Mouse (Mus musculus) forebrain, embryonic 16.5 days (tissue): ENCODE measurements around the gene Eng. TPM values are rescaled to one million over a fixed set of nuclear protein-coding genes. Genes with fewer than 3 reads are reported as not detected.

Experiments used
- ATAC-seq: fragments of 200-750 bp; cut with Nextera tagmentation; 2 replicates; pipeline ENCODE4 v1.8.0; 2017; ENCODE audit warnings: mild to moderate bottlenecking, moderate library complexity
- H3K27ac ChIP-seq: fragments of 300-500 bp; sonication (generic); 2 replicates; pipeline ENCODE4 v1.5.1; 2014; ENCODE audit warnings: low read length, control low read depth
- H3K27me3 ChIP-seq: fragments of 300-500 bp; sonication (generic); replicated peaks from 2 replicates; pipeline ENCODE4 v1.6.1; 2014; ENCODE audit warnings: low read length; ENCODE audit not compliant: control insufficient read depth, insufficient read depth
- H3K36me3 ChIP-seq: fragments of 300-500 bp; sonication (generic); 2 replicates; pipeline ENCODE4 v1.6.1; 2014; ENCODE audit not compliant: control insufficient read depth, insufficient read depth
- H3K4me1 ChIP-seq: fragments of 300-500 bp; sonication (generic); replicated peaks from 2 replicates; pipeline ENCODE4 v1.6.1; 2014; ENCODE audit warnings: low read length; ENCODE audit not compliant: control insufficient read depth, insufficient read depth
- H3K4me2 ChIP-seq: fragments of 300-500 bp; sonication (generic); 2 replicates; pipeline ENCODE4 v1.6.1; 2014; ENCODE audit warnings: mild to moderate bottlenecking, low read length, control low read depth
- H3K4me3 ChIP-seq: fragments of 300-500 bp; sonication (generic); replicated peaks from 2 replicates; pipeline ENCODE4 v1.5.1; 2014; ENCODE audit warnings: mild to moderate bottlenecking, low read length, control low read depth
- H3K9ac ChIP-seq: fragments of 300-500 bp; sonication (generic); replicated peaks from 2 replicates; pipeline ENCODE4 v1.6.1; 2014; ENCODE audit warnings: low read depth, low read length, control low read depth
- H3K9me3 ChIP-seq: fragments of 300-500 bp; sonication (generic); 2 replicates; pipeline ENCODE4 v1.6.1; 2016; ENCODE audit warnings: low read length; ENCODE audit not compliant: control insufficient read depth
- WGBS: fragments of 180-500 bp; shearing (Covaris S2); extraction: QIAGEN DNeasy Blood & Tissue Kit; methylation state at CpG from one replicate; pipeline ENCODE4 v1.1.7; 2014; 5-methylcytosine and 5-hydroxymethylcytosine counted together
- polyA plus RNA-seq: library from polyadenylated mRNA; unstranded; fragments of >200 nt; fragmentation: Nextera tagmentation; extraction: Ambion mirVana; gene quantifications from 2 replicates; pipeline ENCODE4 v1.2.1, GENCODE M21; 2015

Gene Eng
- polyA plus RNA-seq, 1 experiment from 2014 or later = 27.3 TPM

GRCm38 (mm10) chr2:32628729-32629128, 17.7 kb upstream of the Eng start:
- H3K4me1 ChIP-seq = peaks cover 38% of the 10 kb centered on the region
- no peak overlapping the region for H3K4me2 ChIP-seq
- no peaks in the 10 kb centered on the region for H3K27me3 ChIP-seq
- H3K27ac ChIP-seq = no peak overlapping the region
- peak; percentile 32; the same call in 1 of the 2 replicates for ATAC-seq
- H3K4me3 ChIP-seq = no peak overlapping the region
- H3K9ac ChIP-seq = no peak overlapping the region; the same call in 1 of the 2 replicates
- H3K36me3 ChIP-seq = no peaks in the 10 kb centered on the region; the same call in 1 of the 2 replicates
- no peaks in the 10 kb centered on the region for H3K9me3 ChIP-seq
- 16% methylated on average over 5 of the region's 5 CpGs for WGBS

- Histone ChIP-seq H3K27ac (no peak overlapping the region), H3K9ac (0 out of 2 replicates have a peak overlapping the region, but pooled peaks have one; percentile 11), H3K27me3 (no peaks in the 10 kb centered on the region), H3K36me3 (no peaks in the 10 kb centered on the region; the same call in 1 of the 2 replicates), H3K4me1 (peaks cover 38% of the 10 kb centered on the region), H3K9me3 (no peaks in the 10 kb centered on the region), H3K4me2 (peak overlapping the region; percentile 27; the same call in 1 of the 2 replicates), H3K4me3 (no peak overlapping the region)
- ATAC-seq = peak; percentile 45
- WGBS = 32% methylated on average over 9 of the region's 9 CpGs
Measured at GRCm38 (mm10) chr2:32629276-32629976, 17.0 kb upstream of the Eng start.

GRCm38 (mm10) chr2:32630036-32630435, 16.4 kb upstream of the Eng start:
- no peak for ATAC-seq
- H3K27me3 ChIP-seq = no peaks in the 10 kb centered on the region
- H3K4me3 ChIP-seq = no peak overlapping the region
- H3K36me3 ChIP-seq = no peaks in the 10 kb centered on the region; the same call in 1 of the 2 replicates
- WGBS = 77% methylated on average over 7 of the region's 9 CpGs
- no peaks in the 10 kb centered on the region for H3K9me3 ChIP-seq
- H3K4me1 ChIP-seq = peaks cover 35% of the 10 kb centered on the region
- H3K4me2 ChIP-seq = no peak overlapping the region
- no peak overlapping the region for H3K9ac ChIP-seq
- no peak overlapping the region for H3K27ac ChIP-seq

- H3K9ac ChIP-seq = no peak overlapping the region
- no peak overlapping the region for H3K4me3 ChIP-seq
- no peaks in the 10 kb centered on the region for H3K9me3 ChIP-seq
- WGBS = 93% methylated on average over 10 of the region's 10 CpGs
- H3K27me3 ChIP-seq = no peaks in the 10 kb centered on the region
- no peak overlapping the region for H3K4me2 ChIP-seq
- no peaks in the 10 kb centered on the region; the same call in 1 of the 2 replicates for H3K36me3 ChIP-seq
- no peak for ATAC-seq
- H3K27ac ChIP-seq = no peak overlapping the region
- H3K4me1 ChIP-seq = peaks cover 26% of the 10 kb centered on the region
Measured at GRCm38 (mm10) chr2:32631046-32631445, 15.3 kb upstream of the Eng start.

GRCm38 (mm10) chr2:32631737-32632394, 14.5 kb upstream of the Eng start:
- Histone ChIP-seq H3K27ac (no peak overlapping the region), H3K4me1 (peaks cover 18% of the 10 kb centered on the region), H3K27me3 (no peaks in the 10 kb centered on the region), H3K4me2 (no peak overlapping the region), H3K9ac (no peak overlapping the region), H3K4me3 (no peak overlapping the region), H3K9me3 (no peaks in the 10 kb centered on the region), H3K36me3 (no peaks in the 10 kb centered on the region; the same call in 1 of the 2 replicates)
- ATAC-seq = 0 out of 2 replicates have a peak, but pooled peaks have one; percentile 22
- 59% methylated on average over 7 of the region's 7 CpGs for WGBS

GRCm38 (mm10) chr2:32633660-32634059, 12.7 kb upstream of the Eng start:
- Histone ChIP-seq H3K9ac (no peak overlapping the region), H3K4me3 (no peak overlapping the region), H3K4me2 (no peak overlapping the region), H3K4me1 (peaks cover 11% of the 10 kb centered on the region), H3K27ac (no peak overlapping the region), H3K36me3 (no peaks in the 10 kb centered on the region; the same call in 1 of the 2 replicates), H3K27me3 (no peaks in the 10 kb centered on the region), H3K9me3 (no peaks in the 10 kb centered on the region)
- WGBS = 69% methylated on average over 5 of the region's 5 CpGs
- no peak for ATAC-seq

- WGBS = 88% methylated on average over 10 of the region's 10 CpGs
- no peaks in the 10 kb centered on the region for H3K9me3 ChIP-seq
- no peak overlapping the region for H3K9ac ChIP-seq
- no peak overlapping the region for H3K4me2 ChIP-seq
- H3K36me3 ChIP-seq = no peaks in the 10 kb centered on the region; the same call in 1 of the 2 replicates
- H3K4me1 ChIP-seq = peaks cover 2% of the 10 kb centered on the region
- H3K27ac ChIP-seq = no peak overlapping the region
- H3K4me3 ChIP-seq = no peak overlapping the region
- ATAC-seq = no peak
- no peaks in the 10 kb centered on the region for H3K27me3 ChIP-seq
Measured at GRCm38 (mm10) chr2:32634277-32635105, 11.9 kb upstream of the Eng start.

GRCm38 (mm10) chr2:32636617-32637016, 9.8 kb upstream of the Eng start:
- no peaks in the 10 kb centered on the region for H3K27me3 ChIP-seq

More at GRCm38 (mm10) chr2:32636617-32637016, 9.8 kb upstream of the Eng start:
- Histone ChIP-seq H3K4me3 (no peak overlapping the region), H3K9ac (no peak overlapping the region), H3K27ac (no peak overlapping the region), H3K9me3 (no peaks in the 10 kb centered on the region), H3K4me2 (no peak overlapping the region), H3K36me3 (no peaks in the 10 kb centered on the region; the same call in 1 of the 2 replicates), H3K4me1 (no peaks in the 10 kb centered on the region)
- WGBS = 94% methylated on average over 7 of the region's 7 CpGs
- no peak for ATAC-seq
